ENCODE assay signal across 8 mouse cellular contexts in genomic region chr5:92812936-92813335, GRCm38 (mm10).
DNase-seq lines count a peak whose midpoint lies in the region; ATAC-seq lines count a peak whose summit lies in the region.

No protein-coding gene starts in this region.

- H3K4me1 ChIP-seq in neural tube, embryonic 15.5 days, result peaks cover 28% of the 10 kb centered on the region
- H3K4me1 ChIP-seq in forebrain, embryonic 14.5 days (ENCODE audit: control insufficient read depth, insufficient read depth, low read length), result peaks cover 27% of the 10 kb centered on the region

- DNase-seq in neural tube, embryonic 10.5 days (ENCODE audit: extremely low spot score, low spot score), result peak; percentile 61
- peak; percentile 79 for DNase-seq in forebrain, embryonic 14.5 days (ENCODE audit: low spot score)
- peak; percentile 68 to 77 for DNase-seq in kidney, postnatal 25 days
- peak; percentile 76 for DNase-seq in retina, postnatal 1 day
- DNase-seq in urinary bladder, postnatal 10 days (ENCODE audit: low spot score), result no peak
- DNase-seq in ovary, postnatal 10 days (ENCODE audit: low spot score), result no peak
- no peak for DNase-seq in gastrocnemius, postnatal 10 days

- no peaks in the 10 kb centered on the region; the same call in 1 of the 2 replicates for H3K27me3 ChIP-seq in neural tube, embryonic 15.5 days (replicated peaks)
- no peaks in the 10 kb centered on the region for H3K27me3 ChIP-seq in forebrain, embryonic 14.5 days (replicated peaks; ENCODE audit: control insufficient read depth, insufficient read depth, low read length)

- H3K4me3 ChIP-seq in neural tube, embryonic 15.5 days (replicated peaks), result no peak overlapping the region
- H3K4me3 ChIP-seq in forebrain, embryonic 14.5 days (ENCODE audit: low read depth, low read length), result no peak overlapping the region

- H3K9ac ChIP-seq in neural tube, embryonic 15.5 days (replicated peaks), result no peak overlapping the region
- H3K9ac ChIP-seq in forebrain, embryonic 14.5 days (ENCODE audit: low read length), result no peak overlapping the region

- H3K27ac ChIP-seq in neural tube, embryonic 15.5 days (replicated peaks), result no peak overlapping the region
- no peak overlapping the region; the same call in 1 of the 2 replicates for H3K27ac ChIP-seq in forebrain, embryonic 14.5 days (ENCODE audit: low read depth, low read length)

- H3K4me2 ChIP-seq in neural tube, embryonic 15.5 days, result no peak overlapping the region
- H3K4me2 ChIP-seq in forebrain, embryonic 14.5 days (ENCODE audit: low read length), result no peak overlapping the region

- H3K9me3 ChIP-seq in neural tube, embryonic 15.5 days (replicated peaks), result no peaks in the 10 kb centered on the region
- no peaks in the 10 kb centered on the region for H3K9me3 ChIP-seq in forebrain, embryonic 14.5 days (replicated peaks; ENCODE audit: control insufficient read depth, low read length)

- WGBS in neural tube, embryonic 15.5 days, result 8% methylated on average over 8 of the region's 8 CpGs
- 3% methylated on average over 8 of the region's 8 CpGs for WGBS in forebrain, embryonic 14.5 days

- no peak for ATAC-seq in neural tube, embryonic 15.5 days (ENCODE audit: low FRiP score)
- peak; percentile 62 for ATAC-seq in forebrain, embryonic 14.5 days

- no peaks in the 10 kb centered on the region for H3K36me3 ChIP-seq in neural tube, embryonic 15.5 days
- H3K36me3 ChIP-seq in forebrain, embryonic 14.5 days (ENCODE audit: control insufficient read depth, insufficient read depth, low read length), result no peaks in the 10 kb centered on the region

Comparison
In these comparisons a context has a peak if more than half of its experiments do, and no peak if none do; other contexts are left out.
1. DNase-seq: peak in neural tube, embryonic 10.5 days (single experiment), forebrain, embryonic 14.5 days (single experiment), kidney, postnatal 25 days (2 of 2) and retina, postnatal 1 day (single experiment); none in urinary bladder, postnatal 10 days (single experiment), ovary, postnatal 10 days (single experiment) and gastrocnemius, postnatal 10 days (single experiment).